Comparison of ENCODE assay signal across 8 mouse cellular contexts in genomic region chr3:51408561-51409183, GRCm38 (mm10). TPM values are rescaled to one million over a fixed set of nuclear protein-coding genes. Genes with fewer than 3 reads are reported as not detected.
A peak's percentile ranks its signal among the peaks of the same experiment; 100 is the strongest.
DNase-seq lines count a peak whose midpoint lies in the region; ATAC-seq and TF ChIP-seq lines count a peak whose summit lies in the region.

Gene Ndufc1 (minus strand): TSS chr3:51408988.

- peak; percentile 94 for ATAC-seq in frontal cortex, adult (ENCODE audit: low TSS enrichment)
- peak; percentile 97 for ATAC-seq in lung, postnatal 0 days

- peak; percentile 98 for TF ChIP-seq CTCF in lung, postnatal 0 days (IDR thresholded peaks at IDR 0.05)

- WGBS in hindbrain, embryonic 10.5 days, result under 1% methylated on average over 40 of the region's 40 CpGs
- WGBS in lung, postnatal 0 days, result under 1% methylated on average over 37 of the region's 40 CpGs

- H3K9ac ChIP-seq in lung, postnatal 0 days (replicated peaks; ENCODE audit: low read depth), result peak within 1 kb of the TSS; percentile 85

- no peak for TF ChIP-seq EP300 in lung, postnatal 0 days (IDR thresholded peaks at IDR 0.05)

- no peaks in the 10 kb centered on the region for H3K27me3 ChIP-seq in hindbrain, embryonic 10.5 days (ENCODE audit: insufficient read depth, poor library complexity, severe bottlenecking)
- no peaks in the 10 kb centered on the region for H3K27me3 ChIP-seq in lung, postnatal 0 days (replicated peaks; ENCODE audit: insufficient read depth, low read length)

- H3K4me2 ChIP-seq in lung, postnatal 0 days (replicated peaks; ENCODE audit: low read depth, low read length), result peak within 1 kb of the TSS; percentile 93

- H3K4me3 ChIP-seq in hindbrain, embryonic 10.5 days, result peak within 1 kb of the TSS; percentile 86
- H3K4me3 ChIP-seq in lung, postnatal 0 days (ENCODE audit: low read depth, low read length), result peak within 1 kb of the TSS; percentile 66

- peak; percentile 76 for DNase-seq in MEL-GATA-1-ER (ENCODE audit: extremely low read depth, low read depth)
- peak; percentile 99 for DNase-seq in cerebellum, adult 8-10 months
- DNase-seq in hindbrain, embryonic 10.5 days (ENCODE audit: low spot score), result peak; percentile 99
- peak; percentile 94 for DNase-seq in layer of hippocampus, adult 9-11 months
- DNase-seq in lung, postnatal 0 days (ENCODE audit: low spot score), result peak; percentile 97
- DNase-seq in ovary, postnatal 14 days (ENCODE audit: low spot score), result peak; percentile 99
- DNase-seq in thymus, postnatal 14 days, result peak; percentile 97

- H3K4me1 ChIP-seq in hindbrain, embryonic 10.5 days (replicated peaks), result peaks cover 20% of the 10 kb centered on the region
- no peaks in the 10 kb centered on the region; the same call in 1 of the 2 replicates for H3K4me1 ChIP-seq in lung, postnatal 0 days (ENCODE audit: insufficient read depth, low read depth, low read length)

- no peaks in the 10 kb centered on the region for H3K9me3 ChIP-seq in hindbrain, embryonic 10.5 days
- H3K9me3 ChIP-seq in lung, postnatal 0 days (ENCODE audit: low read length), result no peaks in the 10 kb centered on the region

- H3K27ac ChIP-seq in hindbrain, embryonic 10.5 days, result peak within 1 kb of the TSS; percentile 98
- H3K27ac ChIP-seq in lung, postnatal 0 days (ENCODE audit: low read length), result peak within 1 kb of the TSS; percentile 89

- H3K36me3 ChIP-seq in hindbrain, embryonic 10.5 days, result peaks cover 32% of the 10 kb centered on the region
- H3K36me3 ChIP-seq in lung, postnatal 0 days (ENCODE audit: insufficient read depth, low read length), result no peaks in the 10 kb centered on the region; the same call in 1 of the 2 replicates

RNA-seq across cellular contexts. Expression of gene Ndufc1, which starts in this region (rescaled TPM):
- 675 and 776 TPM in 2 replicates for polyA plus RNA-seq in hindbrain, embryonic 10.5 days (2016; fragmentation: Nextera tagmentation; extraction: Ambion mirVana)
- polyA plus RNA-seq in lung, postnatal 0 days (2015; fragmentation: Nextera tagmentation; extraction: Ambion mirVana), result 498 and 517 TPM in 2 replicates

Comparison
In these comparisons a context has a peak if more than half of its experiments do, and no peak if none do; other contexts are left out.
1. Peak in every context shown above with its lines: DNase-seq, ATAC-seq, H3K4me3 ChIP-seq and H3K27ac ChIP-seq.